25 mouse cellular contexts compared by ENCODE assay signal in genomic region chr2:44462619-44463329, GRCm38 (mm10).
A peak's percentile ranks its signal among the peaks of the same experiment; 100 is the strongest.
DNase-seq lines count a peak whose midpoint lies in the region; ATAC-seq and TF ChIP-seq lines count a peak whose summit lies in the region.
"Had no signal": no experiment of that assay in that cellular context is flagged by ENCODE, and none has a peak within 500 bp of the region (broad histone marks: within the 10 kb centered on the region; RNA-seq: fewer than 3 reads in every experiment).

No protein-coding gene starts in this region.

- no peak for DNase-seq in layer of hippocampus, adult 2 months (ENCODE audit: low spot score in 2 of 2)
- no peak for DNase-seq in layer of hippocampus, adult 8-10 months (ENCODE audit: low spot score in 2 of 2)
- DNase-seq in midbrain, postnatal 0 days (ENCODE audit: low spot score) = peak; percentile 5
- DNase-seq in midbrain, embryonic 14.5 days = no peak
- no peak for DNase-seq in MEL (ENCODE audit: low read depth, low spot score)
- peak; percentile 19 for DNase-seq in retina, embryonic 14.5 days (ENCODE audit: low spot score)
- no peak for DNase-seq in thymus, postnatal 25 days
- DNase-seq: adrenal gland, adult 2 months; adrenal gland, postnatal 36 days; cerebellum, adult 9-10 months; cerebellum, postnatal 36 days; kidney, adult 8-10 months had no signal

- no peak for TF ChIP-seq POLR2A in MEL (IDR thresholded peaks at IDR 0.05; ENCODE audit: control insufficient read depth in 1 of 2, insufficient read depth in 1 of 2, low read depth in 1 of 2, low read length in 2 of 2, poor library complexity in 1 of 2)

- H3K27me3 ChIP-seq in midbrain, postnatal 0 days (ENCODE audit: insufficient read depth, low read length) = no peaks in the 10 kb centered on the region
- no peaks in the 10 kb centered on the region for H3K27me3 ChIP-seq in midbrain, embryonic 14.5 days (ENCODE audit: control insufficient read depth, insufficient read depth, low read length)
- H3K27me3 ChIP-seq in MEL (ENCODE audit: control insufficient read depth in 1 of 2, insufficient read depth in 2 of 2, low read length in 2 of 2) = no peaks in the 10 kb centered on the region
- H3K27me3 ChIP-seq: embryonic facial prominence, embryonic 12.5 days; heart, embryonic 15.5 days; limb, embryonic 13.5 days; neural tube, embryonic 13.5 days; stomach, embryonic 15.5 days had no signal

- no peaks in the 10 kb centered on the region for H3K36me3 ChIP-seq in midbrain, postnatal 0 days (ENCODE audit: insufficient read depth, low read length)
- no peaks in the 10 kb centered on the region for H3K36me3 ChIP-seq in midbrain, embryonic 14.5 days (ENCODE audit: control insufficient read depth, insufficient read depth, low read length)
- no peaks in the 10 kb centered on the region for H3K36me3 ChIP-seq in MEL (ENCODE audit: control insufficient read depth in 1 of 2, insufficient read depth in 2 of 2, low read length in 2 of 2)
- H3K36me3 ChIP-seq: embryonic facial prominence, embryonic 12.5 days; forebrain, embryonic 10.5 days; heart, embryonic 10.5 days; heart, embryonic 15.5 days; limb, embryonic 13.5 days; neural tube, embryonic 13.5 days; stomach, embryonic 15.5 days had no signal

- peak; percentile 26 for TF ChIP-seq CTCF in layer of hippocampus, adult 2 months (conservative IDR thresholded peaks at IDR 0.05)
- no peak for TF ChIP-seq CTCF in midbrain, postnatal 0 days (IDR thresholded peaks at IDR 0.05)
- TF ChIP-seq CTCF in MEL (IDR thresholded peaks at IDR 0.05 in 2 of 3, conservative IDR thresholded peaks at IDR 0.05 in 1 of 3; ENCODE audit: control insufficient read depth in 1 of 3, insufficient read depth in 1 of 3, low read depth in 2 of 3, low read length in 3 of 3, poor library complexity in 1 of 3, severe bottlenecking in 1 of 3) = no peak

- ATAC-seq in midbrain, postnatal 0 days (ENCODE audit: low FRiP score) = no peak
- ATAC-seq in midbrain, embryonic 14.5 days (ENCODE audit: low FRiP score, low TSS enrichment) = no peak
- ATAC-seq: activated CD4-positive, CD25-positive, alpha-beta regulatory T cell, adult 4 months; CD4-positive, CD25-positive, alpha-beta regulatory T cell, adult 4 months; intestine, embryonic 16.5 days had no signal

- no peak overlapping the region for H3K4me2 ChIP-seq in midbrain, postnatal 0 days (ENCODE audit: low read depth, low read length, poor library complexity, severe bottlenecking)
- H3K4me2 ChIP-seq in midbrain, embryonic 14.5 days (ENCODE audit: low read length) = no peak overlapping the region
- H3K4me2 ChIP-seq: embryonic facial prominence, embryonic 12.5 days; heart, embryonic 15.5 days; limb, embryonic 13.5 days; liver, embryonic 11.5 days; midbrain, embryonic 11.5 days; neural tube, embryonic 13.5 days; stomach, embryonic 15.5 days had no signal

- H3K4me3 ChIP-seq in layer of hippocampus, adult 2 months = no peak overlapping the region
- no peak overlapping the region for H3K4me3 ChIP-seq in midbrain, postnatal 0 days (ENCODE audit: low read depth, low read length)
- H3K4me3 ChIP-seq in midbrain, embryonic 14.5 days (replicated peaks; ENCODE audit: low read depth, low read length) = no peak overlapping the region
- H3K4me3 ChIP-seq in MEL (ENCODE audit: control insufficient read depth in 1 of 2, insufficient read depth in 1 of 2, low read depth in 2 of 2, low read length in 2 of 2) = no peak overlapping the region
- H3K4me3 ChIP-seq: embryonic facial prominence, embryonic 12.5 days; forebrain, embryonic 10.5 days; heart, embryonic 10.5 days; heart, embryonic 15.5 days; limb, embryonic 13.5 days; neural tube, embryonic 13.5 days; stomach, embryonic 15.5 days had no signal

- no peaks in the 10 kb centered on the region for H3K79me2 ChIP-seq in MEL (ENCODE audit: control insufficient read depth, insufficient read depth, low read length, poor library complexity)

- 84% methylated on average over 13 of the region's 13 CpGs for WGBS in midbrain, postnatal 0 days
- WGBS in midbrain, embryonic 14.5 days = 86% methylated on average over 13 of the region's 13 CpGs

- TF ChIP-seq EP300 in MEL (IDR thresholded peaks at IDR 0.05; ENCODE audit: low read depth in 1 of 2, low read length in 2 of 2) = no peak

- no peaks in the 10 kb centered on the region for H3K4me1 ChIP-seq in midbrain, postnatal 0 days (ENCODE audit: insufficient read depth, low read length)
- H3K4me1 ChIP-seq in midbrain, embryonic 14.5 days (ENCODE audit: control insufficient read depth, insufficient read depth, low read length) = no peaks in the 10 kb centered on the region
- H3K4me1 ChIP-seq in MEL (ENCODE audit: control insufficient read depth in 1 of 2, insufficient read depth in 2 of 2, low read length in 2 of 2) = no peaks in the 10 kb centered on the region
- H3K4me1 ChIP-seq: heart, embryonic 15.5 days; stomach, embryonic 15.5 days had no signal

- TF ChIP-seq RAD21 in MEL (IDR thresholded peaks at IDR 0.05; ENCODE audit: low read depth, low read length) = 0 out of 2 replicates have a peak, but pooled peaks have one; percentile 1

- no peaks in the 10 kb centered on the region for H3K9me3 ChIP-seq in midbrain, postnatal 0 days (ENCODE audit: low read length)
- H3K9me3 ChIP-seq in midbrain, embryonic 14.5 days (ENCODE audit: control insufficient read depth, low read length) = no peaks in the 10 kb centered on the region
- H3K9me3 ChIP-seq in MEL (replicated peaks; ENCODE audit: insufficient read depth, low read length) = no peaks in the 10 kb centered on the region
- H3K9me3 ChIP-seq: embryonic facial prominence, embryonic 12.5 days; forebrain, embryonic 10.5 days; heart, embryonic 10.5 days; heart, embryonic 15.5 days; limb, embryonic 13.5 days; neural tube, embryonic 13.5 days; stomach, embryonic 15.5 days had no signal

- peak overlapping the region; percentile 77 for H3K27ac ChIP-seq in layer of hippocampus, adult 2 months
- no peak overlapping the region for H3K27ac ChIP-seq in midbrain, postnatal 0 days (ENCODE audit: low read depth, low read length)
- no peak overlapping the region for H3K27ac ChIP-seq in midbrain, embryonic 14.5 days (replicated peaks; ENCODE audit: low read depth, low read length)
- no peak overlapping the region for H3K27ac ChIP-seq in MEL (ENCODE audit: control insufficient read depth, low read depth, low read length)
- H3K27ac ChIP-seq: embryonic facial prominence, embryonic 12.5 days; forebrain, embryonic 10.5 days; heart, embryonic 10.5 days; heart, embryonic 15.5 days; kidney, postnatal 0 days; limb, embryonic 13.5 days; neural tube, embryonic 13.5 days; stomach, embryonic 15.5 days had no signal

- H3K9ac ChIP-seq in midbrain, postnatal 0 days (replicated peaks; ENCODE audit: low read length, poor library complexity, severe bottlenecking) = no peak overlapping the region
- H3K9ac ChIP-seq in midbrain, embryonic 14.5 days (replicated peaks; ENCODE audit: low read length) = no peak overlapping the region
- H3K9ac ChIP-seq in MEL (ENCODE audit: control insufficient read depth, low read depth, low read length, poor library complexity, severe bottlenecking) = no peak overlapping the region
- H3K9ac ChIP-seq: embryonic facial prominence, embryonic 12.5 days; heart, embryonic 15.5 days; limb, embryonic 13.5 days; neural tube, embryonic 13.5 days; stomach, embryonic 15.5 days had no signal

TF ChIP-seq in MEL, 35 proteins besides CTCF, POLR2A, EP300 and RAD21:
- TF ChIP-seq POLR2AphosphoS2 (IDR thresholded peaks at IDR 0.05; ENCODE audit: low read length) (no peak), SMC3 (IDR thresholded peaks at IDR 0.05; ENCODE audit: low read depth, low read length) (no peak), ZKSCAN1 (IDR thresholded peaks at IDR 0.05; ENCODE audit: low read depth, low read length) (no peak), TAL1 (IDR thresholded peaks at IDR 0.05; ENCODE audit: low read length) (no peak), TBP (IDR thresholded peaks at IDR 0.05; ENCODE audit: low read depth, low read length) (no peak), ELF1 (IDR thresholded peaks at IDR 0.05; ENCODE audit: low read depth, low read length) (no peak), MAZ (IDR thresholded peaks at IDR 0.05; ENCODE audit: low read depth, low read length) (no peak), JUND (IDR thresholded peaks at IDR 0.05; ENCODE audit: low read depth, low read length) (no peak), USF1 (IDR thresholded peaks at IDR 0.05; ENCODE audit: low read depth, low read length) (no peak), MAX (IDR thresholded peaks at IDR 0.05; ENCODE audit: low read length) (no peak), KAT2A (conservative IDR thresholded peaks at IDR 0.05; ENCODE audit: low read depth, low read length) (no peak), E2F4 (IDR thresholded peaks at IDR 0.05; ENCODE audit: borderline replicate concordance, low read depth, low read length) (no peak), ZC3H11A (IDR thresholded peaks at IDR 0.05; ENCODE audit: low read depth, low read length) (no peak), UBTF (IDR thresholded peaks at IDR 0.05; ENCODE audit: borderline replicate concordance, insufficient read depth, low read depth, low read length) (no peak), GABPA (IDR thresholded peaks at IDR 0.05; ENCODE audit: low read depth, low read length) (no peak), CHD2 (IDR thresholded peaks at IDR 0.05; ENCODE audit: low read length) (no peak)

Comparison
In these comparisons a context has a peak if more than half of its experiments do, and no peak if none do; other contexts are left out.
1. DNase-seq: peak in midbrain, postnatal 0 days (single experiment) and retina, embryonic 14.5 days (single experiment); none in layer of hippocampus, adult 2 months (0 of 2), layer of hippocampus, adult 8-10 months (0 of 2), midbrain, embryonic 14.5 days (single experiment), MEL (single experiment) and thymus, postnatal 25 days (single experiment).